Mouse (Mus musculus) hindbrain, postnatal 0 days (tissue): Measurements from ENCODE around the gene Enpp1. TPM values are rescaled to one million over a fixed set of nuclear protein-coding genes. Genes with fewer than 3 reads are reported as not detected.

ENCODE experiments used
- ATAC-seq: fragments of 200-750 bp; cut with Nextera tagmentation; 2 replicates; pipeline ENCODE4 v1.8.0; 2017; ENCODE audit warnings: mild to moderate bottlenecking, moderate TSS enrichment, moderate library complexity
- DNase-seq: peaks from one replicate; pipeline ENCODE4 v3.0.0-alpha.2; 2015; ENCODE audit warnings: low spot score
- H3K27ac ChIP-seq: fragments of 300-500 bp; sonication (generic); 2 replicates; pipeline ENCODE4 v1.5.1; 2014; ENCODE audit warnings: mild to moderate bottlenecking
- H3K27me3 ChIP-seq: fragments of 300-500 bp; sonication (generic); 2 replicates; pipeline ENCODE4 v1.6.1; 2014; ENCODE audit warnings: low read length, mixed read lengths; ENCODE audit not compliant: insufficient read depth
- H3K36me3 ChIP-seq: fragments of 300-500 bp; sonication (generic); 2 replicates; pipeline ENCODE4 v1.6.1; 2014; ENCODE audit warnings: low read length, mixed read lengths; ENCODE audit not compliant: insufficient read depth
- H3K4me1 ChIP-seq: fragments of 300-500 bp; sonication (generic); 2 replicates; pipeline ENCODE4 v1.6.1; 2014; ENCODE audit warnings: antibody characterized with exemption, low read length, mixed read lengths; ENCODE audit not compliant: insufficient read depth
- H3K4me2 ChIP-seq: fragments of 300-500 bp; sonication (generic); 2 replicates; pipeline ENCODE4 v1.6.1; 2014; ENCODE audit warnings: low read depth, mild to moderate bottlenecking, low read length, moderate library complexity, mixed read lengths
- H3K4me3 ChIP-seq: fragments of 300-500 bp; sonication (generic); 2 replicates; pipeline ENCODE4 v1.5.1; 2014; ENCODE audit warnings: low read length
- H3K9ac ChIP-seq: fragments of 300-500 bp; sonication (generic); replicated peaks from 2 replicates; pipeline ENCODE4 v1.6.1; 2014; ENCODE audit warnings: mild to moderate bottlenecking, low read length, moderate library complexity, mixed read lengths
- H3K9me3 ChIP-seq: fragments of 300-500 bp; sonication (generic); 2 replicates; pipeline ENCODE4 v1.6.1; 2016; ENCODE audit warnings: low read length, mixed read lengths
- CTCF ChIP-seq: IDR thresholded peaks from 2 replicates; pipeline ENCODE4 v1.5.1; 2016; ENCODE audit warnings: antibody characterized with exemption, control low read depth, low read depth
- WGBS: fragments of 180-500 bp; shearing (Covaris S2); extraction: QIAGEN DNeasy Blood & Tissue Kit; methylation state at CpG from one replicate; pipeline ENCODE4 v1.1.7; 2014; 5-methylcytosine and 5-hydroxymethylcytosine counted together
- polyA plus RNA-seq: library from polyadenylated mRNA; unstranded; fragments of >200 nt; fragmentation: Nextera tagmentation; extraction: Ambion mirVana; gene quantifications from 2 replicates; pipeline ENCODE4 v1.2.1, GENCODE M21; 2015
- total RNA-seq: library from RNA; depleted of rRNA; stranded (reverse); fragments of >200 nt; gene quantifications from 2 replicates; pipeline ENCODE4 v1.2.3, GENCODE M21; 2014

The Enpp1 gene
- total and polyA plus RNA-seq, 2 experiments from 2014 or later = 2.7 to 4.1 TPM

GRCm38 (mm10) chr10:24603727-24604126 lies 108.2 kb downstream of the Enpp1 start:
- TF ChIP-seq CTCF = no peak
- Histone ChIP-seq H3K9ac (no peak overlapping the region), H3K27ac (no peak overlapping the region), H3K4me2 (no peak overlapping the region), H3K27me3 (no peaks in the 10 kb centered on the region), H3K36me3 (no peaks in the 10 kb centered on the region), H3K4me1 (no peaks in the 10 kb centered on the region), H3K4me3 (no peak overlapping the region), H3K9me3 (no peaks in the 10 kb centered on the region)
- ATAC-seq (no peak), DNase-seq (no peak)

GRCm38 (mm10) chr10:24603035-24603434 lies 108.9 kb downstream of the Enpp1 start:
- Histone ChIP-seq H3K27me3 (no peaks in the 10 kb centered on the region), H3K36me3 (no peaks in the 10 kb centered on the region), H3K9me3 (no peaks in the 10 kb centered on the region), H3K4me3 (no peak overlapping the region), H3K4me2 (no peak overlapping the region), H3K4me1 (no peaks in the 10 kb centered on the region), H3K9ac (no peak overlapping the region), H3K27ac (no peak overlapping the region)
- no peak for DNase-seq
- 85% methylated on average over 2 of the region's 2 CpGs for WGBS
- no peak for ATAC-seq
- no peak for TF ChIP-seq CTCF

- WGBS = 68% methylated on average over 5 of the region's 5 CpGs
- DNase-seq (no peak), ATAC-seq (no peak)
- TF ChIP-seq CTCF = no peak
- Histone ChIP-seq H3K27ac (no peak overlapping the region), H3K27me3 (no peaks in the 10 kb centered on the region), H3K36me3 (no peaks in the 10 kb centered on the region), H3K4me3 (no peak overlapping the region), H3K4me2 (no peak overlapping the region), H3K9me3 (no peaks in the 10 kb centered on the region), H3K4me1 (no peaks in the 10 kb centered on the region; the same call in 1 of the 2 replicates), H3K9ac (no peak overlapping the region)
These were observed 112.2 kb downstream of the Enpp1 start for GRCm38 (mm10) chr10:24599802-24600201.

- no peak overlapping the region for H3K27ac ChIP-seq
- H3K27me3 ChIP-seq = no peaks in the 10 kb centered on the region
- H3K4me2 ChIP-seq = no peak overlapping the region
- no peak overlapping the region for H3K9ac ChIP-seq
- DNase-seq (no peak), ATAC-seq (no peak)
- no peak overlapping the region for H3K4me3 ChIP-seq
- no peaks in the 10 kb centered on the region for H3K36me3 ChIP-seq
- no peaks in the 10 kb centered on the region; the same call in 1 of the 2 replicates for H3K4me1 ChIP-seq
- no peak for TF ChIP-seq CTCF
- 81% methylated on average over 6 of the region's 6 CpGs for WGBS
- H3K9me3 ChIP-seq = no peaks in the 10 kb centered on the region
These were observed 113.3 kb downstream of the Enpp1 start for GRCm38 (mm10) chr10:24598693-24599092.

GRCm38 (mm10) chr10:24597789-24598188 lies 114.2 kb downstream of the Enpp1 start:
- DNase-seq (no peak), ATAC-seq (no peak)
- no peak overlapping the region for H3K9ac ChIP-seq

GRCm38 (mm10) chr10:24596869-24597339 lies 115.1 kb downstream of the Enpp1 start:
- Histone ChIP-seq H3K4me2 (peak overlapping the region; percentile 71; the same call in 1 of the 2 replicates), H3K9me3 (no peaks in the 10 kb centered on the region), H3K4me3 (no peak overlapping the region), H3K4me1 (no peaks in the 10 kb centered on the region; the same call in 1 of the 2 replicates), H3K9ac (no peak overlapping the region), H3K27ac (no peak overlapping the region), H3K27me3 (no peaks in the 10 kb centered on the region), H3K36me3 (no peaks in the 10 kb centered on the region)
- peak; percentile 55 for DNase-seq
- WGBS = 43% methylated on average over 7 of the region's 7 CpGs
- no peak for TF ChIP-seq CTCF
- ATAC-seq = no peak

More at GRCm38 (mm10) chr10:24597789-24598188, 114.2 kb downstream of the Enpp1 start:
- Histone ChIP-seq H3K4me2 (no peak overlapping the region), H3K4me1 (no peaks in the 10 kb centered on the region; the same call in 1 of the 2 replicates), H3K36me3 (no peaks in the 10 kb centered on the region), H3K27me3 (no peaks in the 10 kb centered on the region), H3K27ac (no peak overlapping the region), H3K9me3 (no peaks in the 10 kb centered on the region), H3K4me3 (no peak overlapping the region)
- TF ChIP-seq CTCF = no peak
- WGBS = 71% methylated on average over 4 of the region's 4 CpGs

- ATAC-seq = peak; percentile 48
- 11% methylated on average over 31 of the region's 31 CpGs for WGBS
These were observed 115.7 kb downstream of the Enpp1 start for GRCm38 (mm10) chr10:24596003-24596868.

More at GRCm38 (mm10) chr10:24596003-24596868, 115.7 kb downstream of the Enpp1 start:
- Histone ChIP-seq H3K4me1 (no peaks in the 10 kb centered on the region; the same call in 1 of the 2 replicates), H3K27ac (peak overlapping the region; percentile 68; the same call in 1 of the 2 replicates), H3K9ac (peak overlapping the region; percentile 70), H3K36me3 (no peaks in the 10 kb centered on the region), H3K27me3 (no peaks in the 10 kb centered on the region), H3K4me2 (peak overlapping the region; percentile 71), H3K4me3 (peak overlapping the region; percentile 64), H3K9me3 (no peaks in the 10 kb centered on the region)
- no peak for TF ChIP-seq CTCF
- DNase-seq = peak; percentile 58
